ENCODE assay signal across 13 mouse cellular contexts in genomic region chr17:16665253-16665652, GRCm38 (mm10).
DNase-seq lines count a peak whose midpoint lies in the region; ATAC-seq lines count a peak whose summit lies in the region.
"Had no signal": no experiment of that assay in that cellular context is flagged by ENCODE, and none has a peak within 500 bp of the region (broad histone marks: within the 10 kb centered on the region; RNA-seq: fewer than 3 reads in every experiment).

No protein-coding gene starts in this region.

- peak; percentile 3 to 10 for DNase-seq in cerebellum, adult 18-20 months
- no peak for DNase-seq in cerebellum, adult 11 months
- DNase-seq in layer of hippocampus, adult 18-20 months (ENCODE audit: low spot score in 2 of 2), result peak; percentile 0 to 32
- DNase-seq in layer of hippocampus, postnatal 25 days (ENCODE audit: extremely low spot score in 1 of 2, low spot score in 1 of 2), result no peak
- peak; percentile 30 for DNase-seq in NIH3T3 (ENCODE audit: low read depth)
- DNase-seq in frontal cortex, postnatal 36 days (ENCODE audit: low spot score in 2 of 2), result peak; percentile 2 to 25
- no peak for DNase-seq in B cell, adult 2 months
- DNase-seq: adrenal gland, postnatal 14 days; gastrocnemius, postnatal 10 days; liver, postnatal 0 days; thymus, postnatal 36 days had no signal

- ATAC-seq in monocyte, adult 5-6 weeks (replicated peaks; ENCODE audit: insufficient number of reproducible peaks, low FRiP score, low TSS enrichment, poor library complexity, severe bottlenecking), result no peak
- ATAC-seq: intestine, postnatal 0 days; liver, postnatal 0 days had no signal

Comparison
In these comparisons a context has a peak if more than half of its experiments do, and no peak if none do; other contexts are left out.
1. DNase-seq: peak in cerebellum, adult 18-20 months (2 of 2), layer of hippocampus, adult 18-20 months (2 of 2), NIH3T3 (single experiment) and frontal cortex, postnatal 36 days (2 of 2); none in cerebellum, adult 11 months (single experiment), layer of hippocampus, postnatal 25 days (0 of 2) and B cell, adult 2 months (0 of 2).